Mouse (Mus musculus) B cell, adult 62 days (primary cell): ENCODE measurements around the gene Fgfr4. TPM values are rescaled to one million over a fixed set of nuclear protein-coding genes. Genes with fewer than 3 reads are reported as not detected.

Experiments
- total RNA-seq: library from RNA; stranded (reverse); gene quantifications from 4 replicates; pipeline ENCODE4 v1.2.4, GENCODE M21; 2023

Gene Fgfr4
- total RNA-seq = not detected in 4 replicates

GRCm38 (mm10) chr13:55152621-55153415, at the start of gene Fgfr4:
TSS of gene Fgfr4 (plus strand) at chr13:55152640.

DNA sequence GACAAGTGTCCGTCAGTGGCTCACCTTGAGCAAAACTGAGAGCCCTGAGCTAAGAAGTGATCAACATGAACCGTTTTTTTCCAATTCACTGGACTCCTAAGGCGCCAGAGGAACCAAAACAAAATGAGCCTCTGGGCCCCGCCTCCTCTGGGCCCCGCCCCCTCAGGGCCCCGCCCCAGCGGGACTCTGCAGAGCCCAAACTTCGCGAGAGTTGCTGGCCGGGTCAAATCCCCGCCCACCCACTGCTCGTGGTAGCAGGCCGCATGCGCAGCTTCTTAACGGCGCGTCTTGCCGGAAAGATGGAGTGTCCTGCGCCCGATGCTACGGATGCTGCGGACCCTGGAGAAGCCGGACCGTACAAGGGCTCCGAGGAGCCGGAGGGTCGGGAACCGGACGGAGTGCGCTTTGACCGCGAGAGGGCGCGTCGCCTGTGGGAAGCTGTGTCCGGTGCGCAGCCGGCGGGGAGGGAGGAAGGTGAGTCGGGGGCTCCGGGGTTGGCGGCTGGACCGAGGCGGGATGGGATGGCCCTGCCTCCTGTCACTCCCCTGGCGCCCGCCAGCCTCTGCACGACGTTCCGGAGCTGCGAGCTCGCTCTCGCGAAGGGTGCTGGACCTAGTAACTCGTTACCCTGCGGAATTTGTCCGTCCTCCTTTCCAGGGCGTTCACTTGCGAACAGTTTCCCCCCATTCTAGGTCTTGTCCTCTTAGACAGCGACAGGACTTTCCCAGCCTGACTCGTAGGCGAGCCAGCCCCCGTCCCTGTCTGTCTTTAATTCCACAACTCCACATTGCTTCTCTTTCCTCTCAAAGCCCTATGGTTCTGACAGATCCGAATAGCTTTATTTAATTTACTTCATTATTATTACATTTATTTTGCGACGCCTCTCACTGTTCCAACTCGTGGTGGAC, 47.1 kb upstream of the Fgfr4 start, which contains the start of gene Zfp346:
Gene Zfp346 (plus strand): TSS at position 267 of the 908 bp plus-strand sequence.

GRCm38 (mm10) chr13:55133448-55133847, 19.0 kb upstream of the Fgfr4 start, which contains the start of gene Gm17617:
TSS of gene Gm17617 (minus strand) at chr13:55133548.

GRCm38 (mm10) chr13:55209649-55210192, 57.3 kb downstream of the Fgfr4 start, which contains the start of gene Nsd1:
TSS of gene Nsd1 (plus strand) at chr13:55209782.

Other genes with a start within 250 kb of the Fgfr4 start
- gene Unc5a, start 203.2 kb upstream of the Fgfr4 start, total RNA-seq = 0.30 TPM in 1 of 4 replicates, not detected in the others
- gene Hk3, start 131.3 kb upstream of the Fgfr4 start, total RNA-seq = 0.98 to 3.3 TPM (median 1.9 TPM) in 4 replicates
- gene Uimc1, start 52.3 kb upstream of the Fgfr4 start, total RNA-seq = 71.4 to 77.7 TPM (median 73.3 TPM) in 4 replicates
- gene Zfp346, start 47.3 kb upstream of the Fgfr4 start, total RNA-seq = 21.9 to 26.8 TPM (median 24.0 TPM) in 4 replicates
- gene Gm17617, start 19.1 kb upstream of the Fgfr4 start, total RNA-seq = not detected in 4 replicates
- 189 to 199 TPM (median 192 TPM) in 4 replicates for gene Nsd1, start 57.1 kb downstream of the Fgfr4 start, total RNA-seq
- 127 to 141 TPM (median 134 TPM) in 4 replicates for gene Prelid1, start 167.9 kb downstream of the Fgfr4 start, total RNA-seq
- gene Rab24, start 169.3 kb downstream of the Fgfr4 start, total RNA-seq = 52.1 to 59.6 TPM (median 56.7 TPM) in 4 replicates
- 0.40 to 1.3 TPM (median 0.82 TPM) in 4 replicates for gene Mxd3, start 177.2 kb downstream of the Fgfr4 start, total RNA-seq
- gene Lman2, start 210.1 kb downstream of the Fgfr4 start, total RNA-seq = 110 to 117 TPM (median 115 TPM) in 4 replicates
- gene Rgs14, start 217.1 kb downstream of the Fgfr4 start, total RNA-seq = 70.0 to 75.1 TPM (median 71.6 TPM) in 4 replicates
- 0.34 to 0.57 TPM in 2 of 4 replicates, not detected in the others for gene Slc34a1, start 245.5 kb downstream of the Fgfr4 start, total RNA-seq